Mouse (Mus musculus) gastrocnemius, postnatal 14 days (tissue): ENCODE measurements around the gene 9130019O22Rik. TPM values are rescaled to one million over a fixed set of nuclear protein-coding genes. Genes with fewer than 3 reads are reported as not detected.
"Not testable (repeated sequence)": the region's sequence is repeated elsewhere in the genome, so short reads cannot be mapped to it uniquely, and the experiment has no call there.

Source experiments
- DNase-seq: peaks from one replicate; pipeline ENCODE4 v3.0.0; 2021; ENCODE audit warnings: mixed read lengths
- intact Hi-C: fragments of 180-260 bp; cut with DNase I; formaldehyde crosslinking; loops from one replicate; pipeline ENCODE4 v1.15.1; 2025; ENCODE audit warnings: low total_unique reads
- total RNA-seq, 2 experiments: library from RNA; stranded (reverse); gene quantifications; 2 replicates each; pipeline ENCODE4 v1.2.3; 2021

9130019O22Rik gene
- total RNA-seq, 2 experiments from 2014 or later, result 1.7 TPM

DNA sequence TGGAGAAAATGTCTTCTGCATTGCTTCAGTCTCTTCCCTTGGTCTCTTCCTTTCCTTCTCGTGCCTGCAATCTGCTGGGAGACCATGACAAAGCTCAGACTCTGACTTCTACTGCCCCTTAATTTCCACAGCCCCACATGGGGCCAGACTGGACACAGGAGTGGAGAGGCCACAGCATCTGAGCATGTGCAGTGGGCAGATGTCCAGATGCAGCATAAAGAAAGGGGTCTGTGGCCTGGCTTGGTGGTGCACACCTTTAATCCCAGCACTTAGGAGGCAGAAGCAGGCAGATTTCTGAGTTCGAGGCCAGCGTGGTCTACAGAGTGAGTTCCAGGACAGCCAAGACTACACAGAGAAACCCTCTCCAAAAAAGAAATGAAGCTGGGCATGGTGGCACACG, 1.4 kb downstream of the 9130019O22Rik start:
- intact Hi-C loops, DNase-seq: not testable (repeated sequence)

DNA sequence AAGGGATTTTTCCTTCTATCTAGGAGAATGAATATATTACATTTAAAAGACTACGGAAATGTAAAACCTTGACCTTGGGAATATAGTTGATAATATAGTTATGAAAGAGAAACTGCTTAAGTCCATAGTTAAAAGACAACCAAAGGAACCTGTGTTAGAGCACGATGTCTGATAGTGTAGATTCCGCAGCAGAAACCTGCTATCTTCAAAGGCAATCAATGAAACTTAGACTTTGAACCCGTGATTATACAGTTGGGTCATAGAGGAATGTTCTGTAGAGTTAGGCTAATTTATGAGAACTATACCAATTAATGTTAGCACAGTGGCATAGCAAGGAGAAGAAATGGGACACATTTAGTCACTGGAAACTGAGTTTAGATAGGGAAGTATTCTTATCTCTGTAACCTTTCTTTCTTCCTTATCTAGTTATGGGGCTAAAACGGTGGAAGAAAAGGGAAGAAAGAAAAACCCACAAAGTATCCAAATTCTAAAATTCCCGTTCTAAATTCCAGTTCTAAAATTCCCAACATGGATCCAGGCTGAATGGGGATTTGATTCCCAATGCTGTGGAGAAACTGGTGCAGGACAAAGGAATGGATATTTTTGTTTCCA, 8.6 kb downstream of the 9130019O22Rik start:
- intact Hi-C loops, result no loop called here
- no peak for DNase-seq

DNA sequence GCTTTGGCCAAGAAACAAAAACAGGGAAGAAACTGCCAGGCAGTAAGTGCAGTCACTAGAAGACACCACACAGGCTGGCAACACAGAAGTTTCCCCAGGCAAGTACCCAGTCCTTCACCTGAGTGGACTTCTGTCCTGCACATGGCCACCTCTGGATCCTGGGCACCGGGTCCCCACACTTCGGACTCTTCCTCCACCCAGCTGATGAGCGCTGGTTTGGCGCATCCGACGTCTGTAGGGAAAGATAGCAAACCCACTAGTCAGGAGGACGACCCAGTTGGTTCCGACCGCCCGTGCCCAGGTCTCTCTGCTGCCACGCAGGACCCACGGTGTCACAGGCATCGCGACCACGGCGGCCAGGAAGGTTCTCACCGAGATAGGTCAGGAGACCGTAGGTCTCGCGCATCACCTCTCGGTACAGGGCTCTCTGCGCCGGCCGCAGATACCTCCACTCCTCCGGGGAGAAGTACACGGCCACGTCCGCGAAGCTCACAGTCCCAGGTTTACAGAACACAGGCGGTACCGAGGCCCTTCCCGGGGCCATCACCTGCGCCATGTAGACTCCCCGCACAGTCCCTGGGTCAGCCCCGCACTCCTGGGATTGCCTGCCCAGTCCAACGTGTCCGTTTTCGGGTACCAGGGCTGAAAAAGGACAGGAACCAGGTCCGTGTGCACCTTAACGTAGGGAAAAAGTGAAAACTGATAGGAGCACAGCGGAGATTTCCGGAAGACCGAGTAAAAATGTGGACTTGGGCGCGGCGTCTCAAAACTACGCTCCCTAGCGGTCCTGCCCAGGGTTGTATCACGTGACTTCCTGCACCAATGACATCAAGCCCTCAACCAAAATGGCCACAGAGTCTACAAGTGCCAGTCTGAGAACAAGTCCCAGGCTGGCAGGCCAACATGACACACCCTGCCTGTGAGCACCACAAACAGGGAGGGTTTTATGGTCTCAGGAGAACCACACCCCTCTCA, 11.4 kb downstream of the 9130019O22Rik start, which contains the start of gene Zfp747:
Gene Zfp747, minus strand, starts transcription at position 780 of the 975 bp plus-strand sequence.
- DNase-seq, result peak; percentile 91
- intact Hi-C loops, result not testable (repeated sequence)

DNA sequence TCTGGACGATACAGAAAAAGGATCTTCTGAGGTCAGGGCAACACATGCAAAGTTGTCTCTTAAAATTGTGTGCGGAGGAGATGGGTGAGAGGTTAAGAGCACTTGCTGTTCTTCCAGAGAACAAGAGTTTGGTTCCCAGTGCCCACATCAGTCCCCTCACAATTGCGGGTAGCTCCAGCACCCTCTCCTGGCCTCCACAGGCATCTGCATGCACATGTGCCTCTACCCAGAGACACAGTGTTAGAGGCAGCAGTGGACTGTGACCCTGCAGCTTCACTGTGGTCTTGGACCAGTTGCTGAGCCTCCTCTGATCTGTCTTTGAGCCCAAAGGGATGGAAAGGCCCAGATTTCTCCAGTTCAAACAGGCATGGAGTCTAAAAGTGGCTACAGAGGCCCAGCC, 15.1 kb downstream of the 9130019O22Rik start:
- intact Hi-C loops, result not testable (repeated sequence)

DNA sequence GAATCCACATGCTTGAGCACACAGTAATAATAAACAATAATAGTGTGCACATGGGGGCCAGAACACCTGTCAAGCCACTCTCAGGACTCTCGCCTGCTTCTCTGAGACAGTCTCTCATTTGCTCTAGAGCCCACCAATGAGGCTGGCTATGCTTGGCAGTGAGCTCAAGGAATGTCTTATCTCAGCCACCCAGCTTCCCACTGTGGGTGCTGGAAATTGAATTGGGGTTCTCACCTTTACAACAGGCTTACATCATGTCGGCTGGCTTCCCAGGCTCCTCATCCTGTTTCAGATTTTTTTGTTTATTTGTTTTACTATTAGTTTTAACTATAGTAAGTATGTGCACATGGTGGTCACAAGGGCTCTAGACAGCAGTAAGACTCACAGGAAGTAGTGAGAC, 15.8 kb downstream of the 9130019O22Rik start:
- no peak for DNase-seq
- intact Hi-C loops, result no loop called here

More for the DNA sequence above, 15.1 kb downstream of the 9130019O22Rik start:
- not testable (repeated sequence) for DNase-seq

DNA sequence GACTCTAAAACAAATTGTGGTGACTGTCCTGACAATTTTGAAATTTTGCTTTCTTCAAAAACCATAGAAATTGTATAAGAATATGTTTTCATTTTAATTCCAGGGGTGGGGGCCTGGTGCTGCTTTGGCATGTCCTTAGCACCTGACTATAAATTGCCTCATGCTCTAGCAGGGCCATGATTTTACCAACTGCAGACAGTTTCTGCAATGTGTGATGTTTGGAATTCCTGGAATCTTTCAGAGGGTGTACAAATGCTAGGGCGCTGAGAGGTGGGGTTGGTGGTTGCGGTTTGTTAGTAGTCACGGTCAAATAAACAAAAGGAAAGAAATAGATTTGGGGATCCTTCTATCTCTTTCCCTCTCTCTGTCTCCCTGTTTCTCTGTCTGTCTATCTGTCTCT, 20.7 kb downstream of the 9130019O22Rik start:
- intact Hi-C loops, result no loop called here
- DNase-seq, result no peak

DNA sequence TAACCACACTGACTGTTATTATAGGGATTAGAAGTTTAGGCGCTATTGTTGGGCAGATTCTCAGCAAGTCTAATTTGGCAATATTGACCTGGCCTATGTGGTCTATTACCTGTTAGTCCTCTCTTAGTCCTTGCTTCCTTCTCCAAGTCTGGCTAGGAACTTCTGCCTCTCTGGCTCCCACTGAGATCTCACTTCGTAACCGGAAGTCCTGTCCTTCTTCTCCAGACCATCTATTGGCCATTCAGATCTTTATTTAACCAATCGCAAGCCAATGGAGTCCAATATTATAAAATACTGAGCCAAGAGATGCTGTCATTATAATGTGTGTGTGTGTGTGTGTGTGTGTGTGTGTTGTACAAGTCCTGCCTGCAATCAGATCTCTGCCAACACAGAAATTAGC, 22.8 kb downstream of the 9130019O22Rik start:
- DNase-seq, result no peak
- intact Hi-C loops, result loop anchor here (5.0 kb wide), 2 partner anchors 33 to 133 kb away; no protein-coding TSS in a partner anchor

DNA sequence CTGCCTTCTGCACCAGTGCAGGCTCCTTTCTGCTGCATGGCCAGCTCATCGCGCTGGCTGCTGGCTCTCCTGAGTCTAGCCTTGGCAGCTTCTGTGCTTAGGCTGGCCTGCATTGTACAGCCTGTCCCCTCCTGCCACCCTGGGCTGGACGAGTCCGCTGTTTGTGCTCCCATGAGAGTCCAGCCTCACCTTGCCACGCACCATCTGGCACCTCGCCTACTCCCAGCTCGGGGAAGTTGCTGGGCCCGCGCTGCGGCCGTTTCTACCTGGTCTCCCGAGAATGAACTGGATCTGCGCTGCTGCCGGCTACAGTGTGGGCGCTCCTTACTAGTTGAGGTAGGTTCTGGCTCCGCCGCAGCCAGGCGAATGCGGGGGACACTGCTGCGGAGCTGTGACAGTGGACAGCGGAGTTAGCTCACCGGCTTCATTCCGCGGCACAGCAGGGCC, 23.5 kb downstream of the 9130019O22Rik start:
- no peak for DNase-seq
- intact Hi-C loops, result loop anchor here (5.0 kb wide), 2 partner anchors 34 to 134 kb away; no protein-coding TSS in a partner anchor

DNA sequence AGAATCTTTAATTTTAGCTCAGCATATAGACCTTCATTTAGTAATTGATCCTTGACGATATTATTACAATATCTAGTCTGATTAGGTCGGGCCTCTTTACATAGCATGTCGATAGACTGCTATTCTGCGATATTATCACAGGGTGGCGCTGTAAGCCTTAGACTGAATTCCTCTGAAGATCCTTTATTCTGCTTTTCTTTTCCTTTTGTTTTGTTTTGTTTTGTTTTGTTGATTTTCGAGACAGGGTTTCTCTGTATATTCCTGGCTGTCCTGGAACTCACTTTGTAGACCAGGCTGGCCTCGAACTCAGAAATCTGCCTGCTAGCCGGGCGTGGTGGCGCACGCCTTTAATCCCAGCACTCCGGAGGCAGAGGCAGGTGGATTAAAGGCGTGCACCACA, 24.5 kb downstream of the 9130019O22Rik start:
- DNase-seq, result not testable (repeated sequence)
- intact Hi-C loops, result loop anchor here (5.0 kb wide), 2 partner anchors 35 to 135 kb away; no protein-coding TSS in a partner anchor

DNA sequence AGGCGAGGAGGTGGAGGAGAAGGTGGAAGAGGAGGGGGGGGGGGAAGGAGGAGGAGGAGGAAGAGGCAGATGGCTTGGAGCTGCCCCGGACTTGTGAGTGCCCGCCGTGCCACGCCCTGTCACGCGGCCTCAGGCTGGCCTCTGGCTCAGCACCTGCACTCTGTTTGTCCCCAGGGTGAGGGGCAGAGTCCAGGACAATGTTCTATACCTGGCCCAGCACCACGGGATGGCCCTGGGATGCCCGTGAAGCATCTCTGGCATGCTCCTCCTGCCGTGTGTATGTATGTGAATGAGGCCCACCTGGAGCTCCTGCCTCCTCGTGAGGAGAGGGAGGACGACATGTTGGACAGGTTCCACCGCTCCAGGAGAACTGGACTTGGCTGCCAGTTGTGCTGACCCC, 25.5 kb downstream of the 9130019O22Rik start:
- no peak for DNase-seq
- intact Hi-C loops, result loop anchor here (5.0 kb wide), 2 partner anchors 36 to 136 kb away; no protein-coding TSS in a partner anchor

DNA sequence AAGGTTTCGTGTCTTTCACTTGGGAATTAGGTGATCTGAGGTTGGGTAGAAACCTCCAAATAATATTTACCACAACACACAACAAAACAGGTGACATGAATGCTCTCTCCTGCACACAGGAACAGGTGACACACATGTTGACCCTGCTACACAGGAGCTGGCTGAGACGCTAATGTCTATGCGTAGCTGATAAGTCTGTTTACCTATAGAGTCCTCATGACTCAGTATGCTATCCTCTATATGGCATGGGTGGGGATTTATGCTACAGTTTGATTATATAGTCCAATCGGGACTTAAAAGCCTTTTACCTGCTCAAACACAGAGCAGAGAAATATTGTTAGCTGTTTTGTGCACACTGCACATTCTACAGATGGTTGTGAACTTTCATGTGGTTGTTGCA, 26.7 kb downstream of the 9130019O22Rik start:
- no peak for DNase-seq
- intact Hi-C loops, result loop anchor here (5.0 kb wide), 2 partner anchors 37 to 137 kb away; no protein-coding TSS in a partner anchor

DNA sequence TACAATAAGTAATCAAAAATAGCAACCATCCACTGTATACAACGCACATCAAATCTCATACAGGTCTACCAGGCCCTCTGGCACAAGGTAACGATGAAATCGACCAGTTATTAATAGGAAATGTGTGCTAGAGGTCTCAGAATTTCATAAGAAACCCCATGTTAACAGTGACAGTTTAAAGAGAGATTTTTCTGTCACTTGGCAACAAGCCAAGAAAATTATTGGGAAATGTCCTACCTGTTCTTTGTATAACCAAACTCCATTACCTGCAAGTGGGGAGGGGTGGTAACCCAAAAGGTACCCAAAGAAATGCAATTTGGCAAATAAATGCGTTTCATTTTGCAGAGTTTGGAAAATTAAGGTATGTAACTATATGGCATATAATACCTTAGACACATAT, 28.5 kb downstream of the 9130019O22Rik start:
- intact Hi-C loops, result no loop called here
- no peak for DNase-seq

DNA sequence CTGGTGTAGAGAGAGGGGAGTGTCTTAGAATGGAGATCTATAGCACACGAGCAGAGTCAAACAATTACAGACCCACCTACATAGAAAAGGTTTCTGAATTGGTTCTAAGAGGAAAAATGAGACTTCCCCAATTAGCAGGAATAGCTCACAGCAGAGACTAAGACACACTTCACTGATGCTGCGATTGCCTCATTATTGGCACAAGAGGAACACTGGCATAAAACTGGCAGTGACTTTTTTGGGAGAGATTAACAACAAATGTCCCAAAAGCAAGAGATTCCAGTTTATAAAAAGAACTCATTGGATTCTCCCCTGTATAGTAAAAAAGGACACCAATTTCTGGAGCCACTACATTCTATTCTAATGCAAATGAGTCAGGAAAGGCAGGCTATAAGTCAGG, 29.1 kb downstream of the 9130019O22Rik start:
- no peak for DNase-seq
- intact Hi-C loops, result no loop called here

DNA sequence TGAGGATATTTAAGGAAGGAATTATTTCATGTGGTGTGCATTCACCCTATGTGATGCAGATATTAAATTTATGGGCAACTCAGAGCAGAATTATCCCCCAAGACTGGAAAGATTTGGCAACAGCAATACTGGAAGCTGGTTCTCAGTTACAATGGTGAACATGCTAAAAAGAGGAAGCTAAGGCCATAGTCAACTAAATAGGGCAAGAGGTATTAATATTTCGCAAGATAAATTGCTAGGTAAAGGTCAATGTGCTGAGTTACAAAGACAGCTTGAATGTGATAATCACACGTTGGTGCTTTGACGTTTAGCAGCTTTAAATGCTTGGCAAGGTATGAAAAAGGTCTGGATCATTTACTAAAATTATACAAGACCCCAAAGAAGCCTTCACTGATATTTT, 31.2 kb downstream of the 9130019O22Rik start:
- no peak for DNase-seq
- intact Hi-C loops, result no loop called here

DNA sequence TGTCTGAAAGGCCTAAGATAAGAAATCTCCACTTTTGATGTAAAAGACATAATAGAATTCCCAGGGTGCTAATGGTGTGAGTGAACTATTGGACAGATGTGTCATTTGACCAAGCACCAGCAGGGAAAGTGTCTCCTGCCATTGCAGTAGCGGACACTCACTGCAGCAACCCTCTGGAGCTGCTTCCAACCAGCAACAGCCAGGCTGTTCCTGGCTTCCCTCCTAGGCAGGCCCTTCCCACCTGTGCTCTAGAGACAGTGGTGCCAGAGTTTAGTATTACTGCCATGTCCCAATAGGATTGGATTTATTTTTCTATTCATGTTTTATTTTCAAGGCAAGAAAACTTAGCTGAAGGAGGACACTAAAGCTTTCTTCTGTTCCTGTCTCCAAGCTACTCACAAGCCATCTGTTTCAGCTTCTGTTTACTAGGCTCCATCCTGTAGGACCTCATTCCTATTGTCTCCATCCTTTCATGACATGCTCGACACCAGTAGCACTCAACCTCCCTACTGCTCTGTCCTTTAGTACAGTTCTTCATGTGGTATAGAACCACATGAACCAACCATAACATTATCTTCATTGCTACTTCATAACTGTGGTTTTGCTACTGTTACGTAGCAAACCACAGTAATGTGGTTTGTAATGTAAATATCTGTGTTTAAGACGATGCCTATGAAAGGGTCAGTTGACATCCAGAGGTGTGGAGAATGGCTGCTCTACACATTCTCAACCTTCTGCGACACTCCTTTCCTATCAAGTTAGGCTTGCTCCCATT, 35.5 kb downstream of the 9130019O22Rik start:
- no peak for DNase-seq
- intact Hi-C loops, result no loop called here

DNA sequence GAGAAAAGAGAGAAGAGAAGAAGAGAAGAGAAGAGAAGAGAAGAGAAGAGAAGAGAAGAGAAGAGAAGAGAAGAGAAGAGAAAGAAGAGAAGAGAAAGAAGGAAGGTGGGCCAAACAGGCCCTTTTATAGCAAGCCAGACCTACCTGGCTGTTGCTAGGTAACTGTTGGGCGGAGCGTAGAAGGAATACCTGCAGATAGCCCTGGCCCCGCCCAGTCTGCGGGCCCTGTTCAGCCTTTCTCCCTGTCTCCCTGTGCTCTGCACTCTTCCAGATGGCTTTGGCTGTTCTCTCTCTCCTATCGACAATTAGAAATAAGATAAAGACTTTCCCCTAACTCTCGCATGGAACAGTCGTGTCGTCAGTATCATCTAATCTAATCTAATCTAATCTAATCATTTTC, 40.3 kb downstream of the 9130019O22Rik start:
- DNase-seq, result no peak
- intact Hi-C loops, result no loop called here

DNA sequence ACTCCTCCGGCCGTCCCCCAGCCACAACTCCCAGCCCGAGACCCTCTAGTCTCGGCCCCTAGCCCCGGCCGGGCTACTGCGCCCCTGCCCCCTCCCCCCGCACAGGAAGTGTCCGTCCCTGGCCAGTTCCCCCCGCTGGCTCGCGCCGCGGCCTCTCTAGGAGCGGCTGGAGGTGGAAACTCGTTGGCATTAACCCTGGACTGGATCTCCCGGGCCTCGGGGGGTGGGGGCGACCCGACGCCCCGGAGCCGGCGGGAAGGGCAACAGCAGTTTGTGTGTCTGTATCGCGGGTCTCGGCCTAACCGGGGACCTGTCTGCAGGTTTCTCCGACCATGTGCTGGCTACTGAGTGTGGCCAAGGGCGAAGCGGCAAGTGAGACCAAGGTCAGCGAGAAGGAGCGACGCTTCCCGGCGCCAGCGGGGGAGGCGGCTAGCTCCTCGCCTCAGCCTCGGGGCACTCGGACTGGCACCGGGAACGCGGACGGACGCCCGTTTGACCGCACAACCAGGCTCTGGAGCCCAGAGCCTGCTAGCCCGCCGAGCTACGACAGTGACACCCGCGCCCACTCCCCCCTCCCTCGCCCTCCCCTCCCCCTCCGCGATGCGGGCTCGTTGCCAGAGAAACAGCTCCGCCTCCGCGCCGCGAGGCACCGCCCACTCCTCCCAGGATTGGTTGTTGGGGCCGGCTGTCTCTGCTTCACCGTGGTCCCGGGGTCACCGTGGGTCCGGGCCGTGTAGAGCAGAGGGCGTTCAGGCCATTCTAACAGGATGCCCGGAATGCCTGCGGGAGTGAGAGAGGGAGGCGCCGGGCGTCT, 41.2 kb downstream of the 9130019O22Rik start, which contains the start of gene Zfp768:
Gene Zfp768, minus strand, starts transcription at position 78 of the 814 bp plus-strand sequence.
- peak; percentile 95 for DNase-seq
- intact Hi-C loops, result no loop called here

DNA sequence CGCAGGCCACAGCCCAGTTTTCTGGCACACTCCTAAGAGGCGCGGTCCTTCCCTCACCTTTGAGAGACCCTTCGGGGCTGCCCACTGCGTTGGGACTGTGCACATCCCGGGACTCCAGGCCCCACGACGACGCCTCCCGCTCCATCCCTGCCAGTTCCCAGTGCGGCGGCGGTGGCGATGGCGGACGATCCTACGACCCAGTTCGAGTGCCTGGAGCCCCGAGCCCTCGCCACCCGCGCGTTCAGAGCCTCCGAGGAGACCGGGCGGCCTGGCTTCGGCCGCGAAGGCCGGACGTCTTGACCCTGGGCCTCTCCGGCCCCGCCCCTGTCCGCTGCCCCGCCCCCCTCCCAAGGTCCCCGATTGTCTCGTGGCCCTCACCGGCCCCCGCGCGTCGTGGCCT, 41.9 kb downstream of the 9130019O22Rik start:
- intact Hi-C loops, result no loop called here

DNA sequence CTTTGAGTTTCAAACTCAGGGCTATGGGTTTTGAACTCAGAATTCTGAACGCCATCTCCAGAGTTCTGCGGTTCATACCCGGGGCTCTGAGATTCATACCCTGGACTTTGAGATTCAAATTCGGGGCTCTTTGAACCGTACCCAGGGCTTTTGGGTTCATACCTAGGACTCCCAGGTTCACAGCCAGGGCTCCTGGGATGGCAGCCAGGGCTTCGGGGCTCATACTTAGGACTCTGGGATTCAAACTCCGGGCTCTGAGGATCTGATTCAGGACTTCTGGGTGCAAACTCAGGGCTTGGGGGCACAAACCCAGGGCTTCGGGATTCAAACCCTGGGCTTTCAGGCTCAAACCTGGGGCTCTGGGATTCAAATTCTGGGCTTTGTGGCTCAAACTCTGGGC, 42.6 kb downstream of the 9130019O22Rik start:
- intact Hi-C loops, result no loop called here
- DNase-seq, result no peak

More for the DNA sequence above, 41.9 kb downstream of the 9130019O22Rik start:
- DNase-seq, result peak; percentile 67
